Mouse (Mus musculus): Measurements from ENCODE around the gene Eloa. TPM values are rescaled to one million over a fixed set of nuclear protein-coding genes. Genes with fewer than 3 reads are reported as not detected.

Eloa gene
- polyA plus RNA-seq, 1 experiment from 2014 or later = 32.6 TPM

GRCm38 (mm10) chr4:136052060-136052459 lies 30.5 kb upstream of the Eloa start:
- ATAC-seq (replicated peaks) = no peak
- WGBS = 6% methylated on average over 3 of the region's 3 CpGs
- peak overlapping the region; percentile 57 for H3K4me3 ChIP-seq

GRCm38 (mm10) chr4:136050226-136050625 lies 28.7 kb upstream of the Eloa start:
- WGBS = 91% methylated on average over 6 of the region's 6 CpGs
- Histone ChIP-seq H3K9me3 (no peaks in the 10 kb centered on the region), H3K27ac (replicated peaks) (no peak overlapping the region), H3K27me3 (no peaks in the 10 kb centered on the region), H3K4me1 (peaks cover 20% of the 10 kb centered on the region), H3K4me2 (replicated peaks) (no peak overlapping the region), H3K36me3 (peaks cover 48% of the 10 kb centered on the region), H3K9ac (replicated peaks) (no peak overlapping the region), H3K4me3 (no peak overlapping the region)
- no peak for ATAC-seq (replicated peaks)

More at GRCm38 (mm10) chr4:136052060-136052459, 30.5 kb upstream of the Eloa start:
- Histone ChIP-seq H3K4me1 (peaks cover 20% of the 10 kb centered on the region), H3K27ac (replicated peaks) (no peak overlapping the region), H3K27me3 (no peaks in the 10 kb centered on the region), H3K9me3 (no peaks in the 10 kb centered on the region), H3K4me2 (replicated peaks) (peak overlapping the region; percentile 86), H3K9ac (replicated peaks) (peak overlapping the region; percentile 84), H3K36me3 (peaks cover 42% of the 10 kb centered on the region)

GRCm38 (mm10) chr4:136048291-136049032 lies 26.9 kb upstream of the Eloa start:
- no peak for ATAC-seq (replicated peaks)
- Histone ChIP-seq H3K4me2 (replicated peaks) (no peak overlapping the region), H3K9me3 (no peaks in the 10 kb centered on the region), H3K36me3 (peaks cover 48% of the 10 kb centered on the region), H3K27me3 (no peaks in the 10 kb centered on the region), H3K4me3 (no peak overlapping the region), H3K9ac (replicated peaks) (no peak overlapping the region), H3K4me1 (peaks cover 20% of the 10 kb centered on the region), H3K27ac (replicated peaks) (no peak overlapping the region)
- 73% methylated on average over 4 of the region's 4 CpGs for WGBS

GRCm38 (mm10) chr4:136047626-136048025 lies 26.1 kb upstream of the Eloa start:
- Histone ChIP-seq H3K27me3 (no peaks in the 10 kb centered on the region), H3K4me2 (replicated peaks) (no peak overlapping the region), H3K27ac (replicated peaks) (no peak overlapping the region), H3K4me1 (peaks cover 20% of the 10 kb centered on the region), H3K36me3 (peaks cover 48% of the 10 kb centered on the region), H3K9ac (replicated peaks) (no peak overlapping the region), H3K9me3 (no peaks in the 10 kb centered on the region), H3K4me3 (no peak overlapping the region)
- 53% methylated on average over 4 of the region's 4 CpGs for WGBS
- ATAC-seq (replicated peaks) = no peak

GRCm38 (mm10) chr4:136046888-136047287 lies 25.3 kb upstream of the Eloa start:
- 82% methylated on average over 6 of the region's 6 CpGs for WGBS
- peaks cover 48% of the 10 kb centered on the region for H3K36me3 ChIP-seq
- no peak for ATAC-seq (replicated peaks)
- H3K9ac ChIP-seq (replicated peaks) = no peak overlapping the region
- no peak overlapping the region for H3K27ac ChIP-seq (replicated peaks)
- H3K9me3 ChIP-seq = no peaks in the 10 kb centered on the region
- no peak overlapping the region for H3K4me2 ChIP-seq (replicated peaks)
- peaks cover 15% of the 10 kb centered on the region for H3K4me1 ChIP-seq
- H3K4me3 ChIP-seq = no peak overlapping the region
- H3K27me3 ChIP-seq = no peaks in the 10 kb centered on the region

GRCm38 (mm10) chr4:136045091-136045490 lies 23.5 kb upstream of the Eloa start:
- ATAC-seq (replicated peaks) = no peak
- Histone ChIP-seq H3K27ac (replicated peaks) (no peak overlapping the region), H3K4me2 (replicated peaks) (no peak overlapping the region), H3K27me3 (no peaks in the 10 kb centered on the region), H3K9ac (replicated peaks) (no peak overlapping the region), H3K4me3 (no peak overlapping the region), H3K36me3 (peaks cover 33% of the 10 kb centered on the region), H3K4me1 (0 out of 2 replicates have a peak, but pooled peaks cover 2% of the 10 kb centered on the region), H3K9me3 (no peaks in the 10 kb centered on the region)
- WGBS = 88% methylated on average over 5 of the region's 5 CpGs

GRCm38 (mm10) chr4:136043784-136044400 lies 22.3 kb upstream of the Eloa start:
- ATAC-seq (replicated peaks) = no peak
- H3K36me3 ChIP-seq = peaks cover 21% of the 10 kb centered on the region
- WGBS = 79% methylated on average over 6 of the region's 6 CpGs

GRCm38 (mm10) chr4:136035078-136035477 lies 13.5 kb upstream of the Eloa start:
- WGBS = 78% methylated on average over 4 of the region's 4 CpGs
- H3K27me3 ChIP-seq = no peaks in the 10 kb centered on the region
- H3K27ac ChIP-seq (replicated peaks) = no peak overlapping the region
- no peak for ATAC-seq (replicated peaks)
- H3K4me3 ChIP-seq = no peak overlapping the region
- H3K9ac ChIP-seq (replicated peaks) = no peak overlapping the region
- no peaks in the 10 kb centered on the region for H3K36me3 ChIP-seq
- no peak overlapping the region for H3K4me2 ChIP-seq (replicated peaks)
- H3K4me1 ChIP-seq = peaks cover 4% of the 10 kb centered on the region; the same call in 1 of the 2 replicates
- no peaks in the 10 kb centered on the region for H3K9me3 ChIP-seq

More at GRCm38 (mm10) chr4:136043784-136044400, 22.3 kb upstream of the Eloa start:
- Histone ChIP-seq H3K4me3 (no peak overlapping the region), H3K27me3 (no peaks in the 10 kb centered on the region), H3K4me2 (replicated peaks) (no peak overlapping the region), H3K27ac (replicated peaks) (no peak overlapping the region), H3K4me1 (no peaks in the 10 kb centered on the region), H3K9me3 (no peaks in the 10 kb centered on the region), H3K9ac (replicated peaks) (no peak overlapping the region)

GRCm38 (mm10) chr4:136033231-136033630 lies 11.7 kb upstream of the Eloa start:
- peaks cover 4% of the 10 kb centered on the region; the same call in 1 of the 2 replicates for H3K4me1 ChIP-seq
- H3K36me3 ChIP-seq = no peaks in the 10 kb centered on the region
- H3K27ac ChIP-seq (replicated peaks) = no peak overlapping the region
- no peak overlapping the region for H3K4me2 ChIP-seq (replicated peaks)
- H3K9me3 ChIP-seq = no peaks in the 10 kb centered on the region
- H3K27me3 ChIP-seq = no peaks in the 10 kb centered on the region
- 80% methylated on average over 1 of the region's 1 CpGs for WGBS
- ATAC-seq (replicated peaks) = no peak
- H3K4me3 ChIP-seq = no peak overlapping the region
- no peak overlapping the region for H3K9ac ChIP-seq (replicated peaks)

GRCm38 (mm10) chr4:136030968-136031909 lies 9.7 kb upstream of the Eloa start:
- Histone ChIP-seq H3K4me2 (replicated peaks) (no peak overlapping the region), H3K4me1 (peaks cover 4% of the 10 kb centered on the region; the same call in 1 of the 2 replicates), H3K36me3 (no peaks in the 10 kb centered on the region), H3K27me3 (no peaks in the 10 kb centered on the region), H3K9me3 (no peaks in the 10 kb centered on the region), H3K27ac (replicated peaks) (no peak overlapping the region), H3K4me3 (no peak overlapping the region), H3K9ac (replicated peaks) (no peak overlapping the region)
- no peak for ATAC-seq (replicated peaks)
- 4% methylated on average over 8 of the region's 8 CpGs for WGBS

- Histone ChIP-seq H3K9me3 (no peaks in the 10 kb centered on the region), H3K4me3 (no peak overlapping the region), H3K27ac (replicated peaks) (no peak overlapping the region), H3K36me3 (no peaks in the 10 kb centered on the region), H3K9ac (replicated peaks) (no peak overlapping the region), H3K4me1 (peaks cover 4% of the 10 kb centered on the region; the same call in 1 of the 2 replicates), H3K27me3 (no peaks in the 10 kb centered on the region), H3K4me2 (replicated peaks) (no peak overlapping the region)
- ATAC-seq (replicated peaks) = no peak
- WGBS = 85% methylated on average over 5 of the region's 5 CpGs
Measured at GRCm38 (mm10) chr4:136028689-136029088, 7.1 kb upstream of the Eloa start.

All from forebrain, embryonic 15.5 days (tissue).